Mouse (Mus musculus): ENCODE measurements around the gene Snhg11.

DNA sequence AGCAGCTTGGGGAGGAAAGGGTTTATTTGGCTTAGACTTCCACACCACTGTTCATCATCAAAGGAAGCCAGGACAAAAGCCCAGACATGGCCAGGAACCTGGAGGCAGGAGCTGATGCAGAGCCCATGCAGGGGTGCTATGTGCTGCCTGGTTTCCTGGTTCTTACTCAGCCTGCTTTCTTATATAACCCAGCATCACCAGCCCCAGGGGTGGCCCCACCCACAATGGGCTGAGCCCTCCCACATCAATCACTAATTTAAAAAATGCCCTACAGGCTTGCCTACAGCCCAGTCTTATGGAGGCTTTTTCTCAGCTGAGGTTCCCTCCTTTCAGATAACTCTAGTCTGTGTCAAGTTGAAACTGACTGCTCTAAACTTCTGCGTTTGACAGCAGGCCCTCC is 2.4 kb downstream of the Snhg11 start:
- no peak for TF ChIP-seq CTCF (IDR thresholded peaks at IDR 0.05; ENCODE audit: insufficient read depth, low read length)
- no peak for TF ChIP-seq POLR2A (IDR thresholded peaks at IDR 0.05; ENCODE audit: borderline replicate concordance, extremely low read depth, low read depth, low read length)

Measured in lung, adult 2 months (tissue).